Mouse (Mus musculus) neural tube, embryonic 11.5 days (tissue): ENCODE measurements around the gene Pitpnm2. TPM values are rescaled to one million over a fixed set of nuclear protein-coding genes. Genes with fewer than 3 reads are reported as not detected.
A peak's percentile ranks its signal among the peaks of the same experiment; 100 is the strongest.

Experiments used
- ATAC-seq: fragments of 200-750 bp; cut with Nextera tagmentation; 2 replicates; pipeline ENCODE4 v1.8.0; 2017; ENCODE audit warnings: moderate number of reproducible peaks, mild to moderate bottlenecking, moderate TSS enrichment, moderate library complexity; ENCODE audit not compliant: insufficient read depth, low FRiP score, low TSS enrichment
- DNase-seq: peaks from one replicate; pipeline ENCODE4 v3.0.0-alpha.2; 2015; ENCODE audit warnings: low spot score
- H3K27ac ChIP-seq: fragments of 300-500 bp; sonication (generic); 2 replicates; pipeline ENCODE4 v1.5.1; 2014; ENCODE audit warnings: low read depth, mild to moderate bottlenecking, low read length
- H3K27me3 ChIP-seq: fragments of 300-500 bp; sonication (generic); 2 replicates; pipeline ENCODE4 v1.6.1; 2014; ENCODE audit warnings: mild to moderate bottlenecking, low read length, mixed read lengths; ENCODE audit not compliant: control insufficient read depth, insufficient read depth
- H3K36me3 ChIP-seq: fragments of 300-500 bp; sonication (generic); 2 replicates; pipeline ENCODE4 v1.6.1; 2014; ENCODE audit warnings: mild to moderate bottlenecking, low read length, moderate library complexity, mixed read lengths; ENCODE audit not compliant: control insufficient read depth, insufficient read depth
- H3K4me1 ChIP-seq: fragments of 300-500 bp; sonication (generic); 2 replicates; pipeline ENCODE4 v1.6.1; 2014; ENCODE audit warnings: low read length, mixed read lengths; ENCODE audit not compliant: control insufficient read depth, insufficient read depth
- H3K4me2 ChIP-seq: fragments of 300-500 bp; sonication (generic); 2 replicates; pipeline ENCODE4 v1.6.1; 2014; ENCODE audit warnings: low read depth, mild to moderate bottlenecking, moderate library complexity
- H3K4me3 ChIP-seq: fragments of 300-500 bp; sonication (generic); 2 replicates; pipeline ENCODE4 v1.5.1; 2014; ENCODE audit warnings: low read depth, low read length
- H3K9ac ChIP-seq: fragments of 300-500 bp; sonication (generic); 2 replicates; pipeline ENCODE4 v1.6.1; 2014; ENCODE audit warnings: mild to moderate bottlenecking, low read length
- H3K9me3 ChIP-seq: fragments of 300-500 bp; sonication (generic); 2 replicates; pipeline ENCODE4 v1.6.1; 2016; ENCODE audit warnings: low read length; ENCODE audit not compliant: control insufficient read depth
- WGBS: fragments of 180-500 bp; shearing (Covaris S2); extraction: QIAGEN DNeasy Blood & Tissue Kit; methylation state at CpG from one replicate; pipeline ENCODE4 v1.1.7; 2014; 5-methylcytosine and 5-hydroxymethylcytosine counted together
- polyA plus RNA-seq: library from polyadenylated mRNA; unstranded; fragments of >200 nt; fragmentation: Nextera tagmentation; extraction: Ambion mirVana; gene quantifications from 2 replicates; pipeline ENCODE4 v1.2.1, GENCODE M21; 2014

Pitpnm2 gene
- polyA plus RNA-seq, 1 experiment from 2014 or later = 5.5 TPM

GRCm38 (mm10) chr5:124186981-124187507 is 62.5 kb downstream of the Pitpnm2 start:
- ATAC-seq = peak; percentile 60
- H3K27ac ChIP-seq = no peak overlapping the region
- no peaks in the 10 kb centered on the region for H3K9me3 ChIP-seq
- WGBS = 13% methylated on average over 22 of the region's 22 CpGs
- no peaks in the 10 kb centered on the region for H3K36me3 ChIP-seq
- H3K4me3 ChIP-seq = no peak overlapping the region
- peak overlapping the region; percentile 5; the same call in 1 of the 2 replicates for H3K9ac ChIP-seq
- peak; percentile 60 for DNase-seq
- H3K27me3 ChIP-seq = no peaks in the 10 kb centered on the region
- peak overlapping the region; percentile 35 for H3K4me2 ChIP-seq
- peaks cover 28% of the 10 kb centered on the region for H3K4me1 ChIP-seq

- DNase-seq (no peak), ATAC-seq (no peak)
- H3K9ac ChIP-seq = no peak overlapping the region
- 53% methylated on average over 10 of the region's 10 CpGs for WGBS
- H3K4me3 ChIP-seq = no peak overlapping the region
- H3K36me3 ChIP-seq = no peaks in the 10 kb centered on the region
- H3K27ac ChIP-seq = no peak overlapping the region
- H3K4me2 ChIP-seq = peak overlapping the region; percentile 35
- H3K9me3 ChIP-seq = no peaks in the 10 kb centered on the region
- H3K4me1 ChIP-seq = peaks cover 28% of the 10 kb centered on the region
- no peaks in the 10 kb centered on the region for H3K27me3 ChIP-seq
Observed at GRCm38 (mm10) chr5:124186465-124186854, 63.1 kb downstream of the Pitpnm2 start.

GRCm38 (mm10) chr5:124185706-124186464 is 63.7 kb downstream of the Pitpnm2 start:
- 0 out of 2 replicates have a peak overlapping the region, but pooled peaks have one; percentile 21 for H3K4me2 ChIP-seq
- H3K9me3 ChIP-seq = no peaks in the 10 kb centered on the region
- H3K36me3 ChIP-seq = no peaks in the 10 kb centered on the region
- H3K4me3 ChIP-seq = no peak overlapping the region
- DNase-seq (no peak), ATAC-seq (no peak)
- no peak overlapping the region for H3K27ac ChIP-seq
- H3K4me1 ChIP-seq = peaks cover 28% of the 10 kb centered on the region
- H3K27me3 ChIP-seq = no peaks in the 10 kb centered on the region
- no peak overlapping the region for H3K9ac ChIP-seq
- WGBS = 66% methylated on average over 15 of the region's 15 CpGs

GRCm38 (mm10) chr5:124184898-124185701 is 64.5 kb downstream of the Pitpnm2 start:
- peaks cover 28% of the 10 kb centered on the region for H3K4me1 ChIP-seq
- DNase-seq = no peak
- no peak overlapping the region for H3K27ac ChIP-seq

GRCm38 (mm10) chr5:124184191-124184590 is 65.4 kb downstream of the Pitpnm2 start:
- no peak overlapping the region for H3K4me2 ChIP-seq
- no peak overlapping the region for H3K9ac ChIP-seq
- H3K27ac ChIP-seq = no peak overlapping the region
- peaks cover 28% of the 10 kb centered on the region for H3K4me1 ChIP-seq
- 92% methylated on average over 3 of the region's 3 CpGs for WGBS
- ATAC-seq = no peak
- DNase-seq = no peak
- no peaks in the 10 kb centered on the region for H3K36me3 ChIP-seq
- H3K9me3 ChIP-seq = no peaks in the 10 kb centered on the region
- H3K4me3 ChIP-seq = no peak overlapping the region
- no peaks in the 10 kb centered on the region for H3K27me3 ChIP-seq

More at GRCm38 (mm10) chr5:124184898-124185701, 64.5 kb downstream of the Pitpnm2 start:
- Histone ChIP-seq H3K9ac (peak overlapping the region; percentile 12; the same call in 1 of the 2 replicates), H3K4me2 (0 out of 2 replicates have a peak overlapping the region, but pooled peaks have one; percentile 21), H3K9me3 (no peaks in the 10 kb centered on the region), H3K27me3 (no peaks in the 10 kb centered on the region), H3K4me3 (0 out of 2 replicates have a peak overlapping the region, but pooled peaks have one; percentile 3), H3K36me3 (no peaks in the 10 kb centered on the region)
- WGBS = 17% methylated on average over 15 of the region's 15 CpGs
- ATAC-seq = no peak

- WGBS = 81% methylated on average over 7 of the region's 7 CpGs
- Histone ChIP-seq H3K4me2 (no peak overlapping the region), H3K36me3 (no peaks in the 10 kb centered on the region), H3K9me3 (no peaks in the 10 kb centered on the region), H3K9ac (no peak overlapping the region), H3K4me3 (no peak overlapping the region), H3K27ac (no peak overlapping the region), H3K27me3 (no peaks in the 10 kb centered on the region), H3K4me1 (peaks cover 28% of the 10 kb centered on the region)
- DNase-seq (no peak), ATAC-seq (no peak)
Observed at GRCm38 (mm10) chr5:124182642-124183041, 66.9 kb downstream of the Pitpnm2 start.

- Histone ChIP-seq H3K36me3 (no peaks in the 10 kb centered on the region), H3K4me2 (no peak overlapping the region), H3K9ac (no peak overlapping the region), H3K4me3 (no peak overlapping the region), H3K27ac (no peak overlapping the region), H3K4me1 (peaks cover 23% of the 10 kb centered on the region), H3K27me3 (no peaks in the 10 kb centered on the region), H3K9me3 (no peaks in the 10 kb centered on the region)
- 91% methylated on average over 5 of the region's 5 CpGs for WGBS
- ATAC-seq = no peak
- DNase-seq = no peak
Observed at GRCm38 (mm10) chr5:124182097-124182496, 67.5 kb downstream of the Pitpnm2 start.

GRCm38 (mm10) chr5:124180500-124181167 is 68.9 kb downstream of the Pitpnm2 start:
- DNase-seq (no peak), ATAC-seq (no peak)
- no peak overlapping the region for H3K27ac ChIP-seq
- H3K9me3 ChIP-seq = no peaks in the 10 kb centered on the region
- H3K9ac ChIP-seq = no peak overlapping the region
- no peaks in the 10 kb centered on the region for H3K36me3 ChIP-seq
- no peak overlapping the region for H3K4me3 ChIP-seq
- WGBS = 78% methylated on average over 12 of the region's 12 CpGs
- H3K4me1 ChIP-seq = peaks cover 21% of the 10 kb centered on the region
- H3K4me2 ChIP-seq = no peak overlapping the region
- no peaks in the 10 kb centered on the region for H3K27me3 ChIP-seq
